Mouse (Mus musculus): ENCODE data around the gene Vrtn. TPM values are rescaled to one million over a fixed set of nuclear protein-coding genes. Genes with fewer than 3 reads are reported as not detected.

The Vrtn gene
- not detected in 2 replicates for polyA plus RNA-seq (2012; rRNA removed)

DNA sequence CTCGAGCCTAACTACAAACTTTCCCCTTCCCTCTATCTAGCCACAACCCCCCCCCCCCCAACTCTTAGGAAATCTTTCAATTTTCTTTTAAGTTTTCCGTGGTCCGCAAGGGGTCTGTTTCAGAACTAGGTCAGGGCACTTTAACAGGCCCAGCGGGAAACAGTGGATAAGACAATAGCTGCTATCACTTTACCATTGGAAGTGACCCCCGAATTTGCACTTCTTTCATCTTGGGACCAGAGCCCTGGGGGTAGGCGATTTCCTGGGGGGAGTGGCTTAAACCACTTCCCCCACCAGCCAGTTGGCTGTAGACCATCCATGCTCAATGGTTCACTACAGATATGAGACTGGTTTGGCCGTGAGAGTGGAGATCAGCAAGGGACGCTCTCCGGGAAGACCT lies at the start of gene Vrtn:
Gene Vrtn (plus strand): TSS at position 366 of the 400 bp plus-strand sequence.
- no peak for DNase-seq (ENCODE audit: low read depth, low spot score)
- WGBS: 19% methylated on average over 9 of the region's 9 CpGs

DNA sequence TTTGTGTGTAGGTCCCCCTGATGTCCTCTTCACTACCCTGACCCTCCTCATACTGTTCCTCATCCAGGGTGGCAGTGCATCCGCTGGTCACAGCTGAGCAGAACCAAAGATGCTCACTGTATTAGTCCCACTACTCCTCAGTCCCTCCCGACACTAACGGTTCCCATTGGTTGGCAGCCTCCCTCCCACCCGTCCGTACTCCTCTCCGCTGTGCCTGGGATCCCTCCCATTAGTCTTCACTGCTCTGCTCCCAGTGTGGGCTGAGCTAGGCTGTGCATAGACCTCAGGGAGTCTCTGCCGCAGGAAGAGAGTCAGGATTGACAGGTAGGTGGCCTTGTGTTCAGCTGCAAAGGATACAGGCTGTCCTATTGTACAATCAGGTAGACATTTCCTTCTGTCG lies 42.5 kb upstream of the Vrtn start:
- DNase-seq (ENCODE audit: low read depth, low spot score): no peak
- 21% methylated on average over 8 of the region's 8 CpGs for WGBS

DNA sequence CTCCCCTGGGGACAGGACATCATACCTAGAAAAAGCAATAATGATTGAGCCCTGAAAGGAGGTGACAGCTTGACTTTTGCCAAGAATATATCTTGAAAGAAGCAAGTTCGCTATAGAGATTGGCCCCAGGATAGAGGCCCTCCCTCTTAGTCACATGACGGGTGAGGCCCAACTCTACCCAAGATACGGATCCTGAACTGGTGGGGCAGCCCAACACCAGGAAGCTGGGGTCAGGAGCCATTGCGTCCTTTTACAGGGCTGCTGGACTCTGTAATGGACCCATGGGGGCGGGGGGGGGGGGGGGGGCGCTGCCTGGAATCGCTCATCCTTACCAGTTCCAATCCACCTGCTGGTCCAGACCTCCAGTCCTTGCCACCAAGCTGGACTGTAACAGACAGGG lies 36.8 kb upstream of the Vrtn start:
- 90% methylated on average over 7 of the region's 7 CpGs for WGBS
- DNase-seq (ENCODE audit: low read depth, low spot score): no peak

DNA sequence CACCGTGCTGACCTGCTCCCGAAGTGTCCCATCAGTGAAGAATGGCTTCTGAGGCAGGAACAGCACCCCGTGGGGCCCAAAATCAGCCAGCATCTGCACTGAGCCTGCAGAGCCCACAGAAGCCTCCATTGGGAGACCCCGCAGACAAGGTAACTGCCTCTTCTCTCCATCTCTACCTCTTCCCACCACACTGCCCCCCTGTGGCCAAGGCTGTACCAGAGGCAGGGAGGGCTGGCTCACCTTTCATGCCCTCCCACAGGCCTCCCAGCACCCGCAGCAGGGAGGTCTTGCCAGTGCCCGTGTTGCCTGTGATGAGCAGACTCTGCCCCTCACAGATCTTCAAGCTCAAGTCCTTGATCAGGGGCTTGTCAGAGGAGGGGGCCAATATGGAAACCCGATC lies 35.0 kb upstream of the Vrtn start:
- DNase-seq (ENCODE audit: low read depth, low spot score): no peak
- 82% methylated on average over 7 of the region's 7 CpGs for WGBS

DNA sequence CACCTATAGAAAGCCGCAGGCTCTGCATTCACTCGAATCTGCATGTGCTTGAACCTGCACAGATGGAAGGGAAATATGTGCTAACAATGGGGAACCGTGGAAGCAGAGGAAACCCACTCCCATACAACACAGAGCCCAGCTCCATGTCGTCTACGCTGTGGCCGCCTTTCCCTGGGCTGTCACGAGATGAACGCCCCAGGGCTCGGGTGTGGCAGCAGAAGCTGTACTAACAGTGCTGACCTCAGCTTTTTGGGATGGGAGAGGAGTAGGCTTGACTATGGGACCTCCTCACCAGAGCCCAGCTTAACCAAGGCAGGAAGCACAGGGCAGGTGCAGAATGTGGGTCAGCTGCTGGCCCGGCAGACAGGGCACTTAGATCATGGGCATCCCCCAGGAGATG lies 29.1 kb upstream of the Vrtn start:
- WGBS: 88% methylated on average over 10 of the region's 10 CpGs
- no peak for DNase-seq (ENCODE audit: low read depth, low spot score)

DNA sequence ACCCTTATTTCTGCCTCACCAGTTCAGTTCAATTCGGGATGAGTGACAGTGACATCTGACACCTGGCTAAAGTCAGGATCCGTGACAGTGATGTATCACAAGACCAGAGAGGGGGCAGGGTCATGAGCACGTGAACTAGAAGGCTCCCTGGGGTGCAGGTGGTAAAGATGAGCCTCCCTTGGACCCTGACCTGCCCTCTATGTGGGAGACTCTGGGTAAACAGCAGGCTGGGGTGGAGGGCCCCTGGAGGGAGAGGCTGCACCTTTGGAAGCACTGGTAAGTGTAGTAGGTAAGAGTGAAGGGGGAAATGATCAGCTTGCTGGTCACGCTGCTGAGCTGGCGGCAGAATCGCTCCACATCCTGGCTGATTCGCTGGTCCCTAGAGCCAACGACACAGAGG lies 28.3 kb upstream of the Vrtn start:
- 62% methylated on average over 8 of the region's 8 CpGs for WGBS
- DNase-seq (ENCODE audit: low read depth, low spot score): no peak

DNA sequence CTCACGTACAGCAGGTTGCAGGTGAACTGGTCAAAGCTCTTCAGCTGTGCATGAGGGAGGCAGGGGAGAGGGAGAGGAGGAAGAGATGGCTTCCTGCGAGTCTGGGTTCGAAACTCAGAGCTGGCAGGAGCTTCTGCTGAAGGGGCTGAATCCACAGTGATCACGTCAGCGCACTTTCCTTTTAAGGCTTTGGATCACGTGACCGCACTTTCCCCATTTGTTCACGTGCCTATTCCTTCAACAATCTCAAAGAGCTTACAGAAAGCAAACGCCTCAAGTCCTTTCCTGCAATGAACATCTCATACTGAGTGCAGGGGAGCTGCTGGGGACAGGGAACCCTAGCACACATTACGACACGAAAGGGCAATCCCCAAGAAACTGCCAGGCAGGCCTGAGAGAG lies 26.8 kb upstream of the Vrtn start:
- DNase-seq (ENCODE audit: low read depth, low spot score): no peak

DNA sequence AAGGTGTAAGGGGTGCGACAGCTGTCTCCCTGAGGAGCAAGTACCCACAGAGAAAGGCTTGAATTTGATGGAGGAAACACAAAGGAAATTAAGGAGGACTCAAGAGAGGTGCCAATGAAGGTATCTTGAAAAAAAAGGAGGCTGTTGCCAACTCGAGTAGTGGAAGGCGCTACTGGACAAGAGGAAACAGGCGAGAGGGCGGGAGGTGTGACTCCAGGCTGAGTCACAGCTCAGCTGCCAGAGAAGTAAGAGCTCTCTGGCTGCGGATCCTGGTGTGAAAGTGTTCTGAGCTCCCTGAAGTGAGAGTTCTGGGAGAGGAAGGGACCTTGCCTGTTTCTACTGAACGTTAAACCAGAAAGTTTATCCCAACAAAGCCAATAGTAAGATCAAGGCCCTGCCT lies 26.3 kb upstream of the Vrtn start:
- 59% methylated on average over 7 of the region's 7 CpGs for WGBS
- no peak for DNase-seq (ENCODE audit: low read depth, low spot score)

More for the DNA sequence above, 26.8 kb upstream of the Vrtn start:
- WGBS: 93% methylated on average over 11 of the region's 11 CpGs

DNA sequence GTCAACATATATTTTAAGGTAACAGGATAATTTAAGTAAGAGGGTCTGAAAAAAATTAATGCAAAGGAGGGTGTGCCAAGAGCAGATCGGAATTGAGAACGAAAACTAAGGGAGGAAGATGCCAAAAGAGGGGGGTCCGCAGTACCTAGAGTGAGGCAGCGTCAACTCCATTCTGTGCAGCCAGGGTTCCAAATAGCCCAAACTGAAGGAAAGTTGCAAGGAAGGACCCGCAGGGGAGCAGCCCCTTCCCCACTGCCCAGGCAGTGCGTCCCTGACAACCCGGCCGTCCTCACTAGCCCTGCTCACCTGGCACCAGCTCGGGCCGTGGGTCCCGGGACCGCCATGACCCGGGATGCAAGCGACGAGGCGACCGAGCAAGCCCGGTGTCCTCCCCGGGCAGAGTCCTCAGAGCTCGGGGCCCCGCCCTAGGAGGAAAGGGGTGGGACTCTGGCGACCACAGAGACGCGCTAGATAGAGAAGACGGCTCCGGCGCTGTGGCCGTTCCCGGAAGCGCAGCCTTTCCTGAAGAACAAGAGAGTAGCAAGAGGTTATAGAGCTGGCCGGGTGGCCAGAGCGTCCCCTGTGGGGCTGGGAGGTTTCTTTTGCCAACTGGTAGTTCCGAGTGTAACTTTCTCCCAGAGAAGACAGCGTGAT lies 23.7 kb upstream of the Vrtn start, which contains the start of gene Abcd4:
Gene Abcd4 (minus strand): TSS at position 437 of the 654 bp plus-strand sequence.
- DNase-seq (ENCODE audit: low read depth, low spot score): peak; percentile 76
- WGBS: under 1% methylated on average over 34 of the region's 34 CpGs

DNA sequence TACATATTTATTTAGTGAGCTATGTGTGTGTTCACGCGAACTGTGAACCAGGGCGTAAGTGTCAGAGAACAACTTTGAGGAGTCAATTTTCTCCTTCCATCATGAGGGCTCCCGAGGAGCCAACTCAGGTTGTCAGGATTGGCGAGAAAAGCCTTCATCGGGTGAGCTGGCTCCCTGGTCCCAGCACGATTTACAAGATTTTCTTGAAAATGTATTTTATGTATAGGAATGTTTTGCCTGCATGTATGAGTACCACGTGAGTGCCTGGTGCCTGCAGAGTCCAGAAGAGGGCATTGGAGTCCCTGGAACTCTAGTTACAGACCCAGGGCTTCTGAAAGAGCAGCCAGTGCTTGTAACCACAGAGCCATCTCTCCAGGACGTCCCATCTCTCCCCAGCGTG lies 23.2 kb upstream of the Vrtn start:
- WGBS: 2% methylated on average over 10 of the region's 10 CpGs

DNA sequence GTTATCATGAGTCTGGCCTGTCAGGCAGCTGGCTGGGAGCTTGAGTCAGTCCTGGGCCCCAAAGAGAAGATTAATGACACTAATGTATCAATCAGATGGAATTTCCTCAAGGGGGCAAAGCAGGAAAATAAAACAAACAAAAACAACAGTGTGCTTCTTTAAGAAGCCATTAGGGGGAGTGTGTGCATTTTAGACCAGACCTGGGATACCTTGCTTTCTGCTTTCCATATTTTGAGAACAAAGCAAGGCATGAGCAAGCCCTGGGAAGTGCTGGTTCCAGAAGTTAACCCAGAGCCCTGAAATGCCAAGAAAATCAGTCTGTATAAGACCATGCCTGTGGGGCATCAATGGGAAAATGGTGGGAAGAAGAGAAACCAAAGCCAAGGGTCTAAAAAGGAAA lies 19.8 kb upstream of the Vrtn start:
- no peak for DNase-seq (ENCODE audit: low read depth, low spot score)

More for the DNA sequence above, 23.2 kb upstream of the Vrtn start:
- DNase-seq (ENCODE audit: low read depth, low spot score): no peak

DNA sequence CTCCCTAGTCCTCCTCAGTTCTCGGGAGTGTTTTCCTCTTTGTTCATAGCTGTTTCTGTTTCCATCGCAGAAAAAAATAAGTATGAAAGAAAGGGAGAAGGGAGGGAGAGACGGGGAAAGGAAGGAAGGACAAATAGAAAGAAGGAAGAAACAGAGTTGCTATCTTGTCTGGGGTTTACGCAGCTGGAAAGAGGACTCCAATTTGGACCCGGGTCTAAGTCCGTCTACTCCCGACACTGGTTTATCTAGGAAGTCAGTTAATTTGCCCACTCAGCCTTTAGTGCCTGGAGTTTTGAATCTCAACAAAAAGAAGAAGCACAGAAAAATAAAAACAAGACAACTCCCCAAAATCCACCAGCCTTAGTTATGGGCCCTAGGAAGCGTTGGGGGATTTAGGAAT lies 16.2 kb upstream of the Vrtn start:
- WGBS: 20% methylated on average over 8 of the region's 8 CpGs
- no peak for DNase-seq (ENCODE audit: low read depth, low spot score)

DNA sequence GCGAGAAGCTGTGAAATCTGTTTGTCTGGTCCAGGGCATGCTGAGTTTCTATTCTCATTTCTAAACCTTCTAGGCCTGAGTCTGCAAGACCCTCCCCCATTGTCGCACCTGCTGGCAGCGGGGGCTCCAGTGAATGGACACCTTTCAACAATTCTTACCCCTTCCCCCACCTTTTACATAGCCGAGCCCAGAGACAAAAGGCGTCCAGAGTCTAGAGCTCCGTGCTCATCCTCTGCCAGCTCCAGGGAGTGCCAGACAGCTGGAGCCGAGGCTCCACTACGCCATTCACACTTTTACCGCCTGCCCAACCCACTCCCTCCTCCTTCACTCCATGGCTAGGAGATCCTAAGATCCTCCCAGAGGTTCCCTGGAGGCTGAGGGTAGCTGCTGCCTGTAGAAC lies 15.7 kb upstream of the Vrtn start:
- DNase-seq (ENCODE audit: low read depth, low spot score): no peak
- 11% methylated on average over 9 of the region's 9 CpGs for WGBS

DNA sequence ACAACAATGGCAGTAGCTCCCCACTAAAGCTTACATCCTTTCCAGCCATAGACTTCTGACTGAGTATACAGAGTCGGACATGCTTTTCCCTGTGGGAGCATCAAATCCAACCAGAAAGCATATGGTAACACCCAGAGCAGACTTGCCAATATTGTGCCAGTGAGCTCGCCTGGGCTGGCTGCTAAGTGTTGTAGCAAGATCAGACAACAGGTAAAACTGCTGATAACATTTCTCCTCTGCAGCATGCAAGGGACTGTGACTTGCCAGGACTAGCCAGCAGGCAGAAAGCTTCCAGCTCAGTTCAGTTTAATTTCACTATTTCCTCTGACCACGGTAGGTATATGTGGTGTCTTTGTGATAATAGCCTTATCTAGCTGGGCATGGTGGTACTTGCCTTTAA lies 9.0 kb upstream of the Vrtn start:
- WGBS: 65% methylated on average over 3 of the region's 3 CpGs
- DNase-seq (ENCODE audit: low read depth, low spot score): no peak

DNA sequence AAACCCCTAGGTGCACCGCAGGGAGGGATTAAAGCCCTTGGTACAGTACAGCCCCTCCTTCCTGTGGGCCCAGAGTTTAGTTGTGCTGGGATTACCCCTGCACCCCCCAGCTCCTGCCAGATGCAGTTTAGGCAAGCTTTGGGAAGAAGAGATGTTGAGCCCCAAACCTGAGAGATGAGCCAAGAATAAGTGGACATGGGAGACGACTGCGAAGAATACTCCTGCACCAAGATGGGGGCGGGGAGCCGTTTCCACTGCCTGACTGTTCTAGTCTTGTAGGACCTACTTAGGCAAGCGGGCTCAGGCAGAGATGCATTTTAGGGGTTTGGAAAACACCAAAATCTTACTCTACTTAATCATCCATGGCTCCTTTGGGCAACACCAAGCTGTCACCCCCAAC lies 566 bp upstream of the Vrtn start:
- DNase-seq (ENCODE audit: low read depth, low spot score): no peak

DNA sequence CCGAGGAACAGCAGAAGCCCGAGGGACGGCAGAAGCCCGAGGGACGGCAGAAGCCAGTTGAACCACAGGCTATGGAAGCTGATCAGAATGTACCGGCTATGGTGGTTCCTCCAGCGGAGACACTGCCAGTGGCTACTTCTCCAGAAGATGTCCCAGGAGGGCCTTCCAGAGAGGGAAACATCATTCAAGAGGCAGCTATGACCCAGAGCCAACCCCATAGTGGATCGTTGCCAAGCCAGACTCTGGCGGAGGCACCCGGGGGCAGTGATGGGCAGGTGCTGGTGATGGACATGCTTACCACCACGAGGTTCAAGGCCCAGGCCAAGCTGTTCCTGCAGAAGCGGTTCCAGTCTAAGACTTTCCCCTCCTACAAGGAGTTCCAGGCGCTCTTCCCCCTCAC lies 9.4 kb downstream of the Vrtn start:
- DNase-seq (ENCODE audit: low read depth, low spot score): no peak

More for the DNA sequence above, 566 bp upstream of the Vrtn start:
- WGBS: 25% methylated on average over 6 of the region's 6 CpGs

DNA sequence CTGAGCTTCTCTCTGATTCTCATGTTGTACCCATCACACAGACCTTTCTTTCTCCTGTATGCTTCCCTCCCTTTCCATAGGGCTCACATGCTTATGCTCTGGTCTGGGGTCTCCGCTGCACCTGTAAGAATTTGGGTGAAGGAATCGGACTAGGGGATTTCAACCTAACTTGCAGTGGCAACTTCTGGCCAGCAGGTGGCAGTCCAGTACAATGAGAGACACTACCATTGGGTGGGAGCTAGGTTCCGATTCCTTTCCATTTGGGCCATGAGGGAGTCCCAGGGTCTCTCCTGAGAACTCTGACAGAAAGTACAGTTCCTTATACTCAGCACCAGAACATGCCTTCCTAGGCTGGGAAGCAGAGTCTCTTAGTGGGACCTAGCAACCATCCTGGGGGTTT lies 13.1 kb downstream of the Vrtn start:
- 15% methylated on average over 3 of the region's 3 CpGs for WGBS
- DNase-seq (ENCODE audit: low read depth, low spot score): peak; percentile 19

More for the DNA sequence above, 9.4 kb downstream of the Vrtn start:
- 84% methylated on average over 13 of the region's 13 CpGs for WGBS

DNA sequence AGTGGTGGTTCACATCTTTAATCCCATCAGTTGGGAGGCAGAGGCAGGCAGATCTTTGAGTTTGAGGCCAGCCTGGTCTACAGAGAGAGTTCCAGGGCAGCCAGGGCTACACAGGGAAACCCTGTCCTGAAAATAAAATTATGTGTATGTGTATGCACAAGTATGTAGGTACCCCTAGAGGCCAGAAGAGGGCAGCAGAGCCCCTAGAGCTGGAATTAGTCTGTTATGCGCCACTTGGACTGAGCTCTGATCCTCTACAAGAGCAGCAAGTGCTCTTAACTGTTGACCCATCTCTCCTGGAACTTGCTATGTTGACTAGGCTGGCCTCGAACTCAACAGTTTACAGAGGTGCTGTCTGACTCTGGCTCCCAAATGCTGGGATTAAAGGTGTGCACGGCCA lies 29.7 kb downstream of the Vrtn start:
- WGBS: 90% methylated on average over 3 of the region's 3 CpGs
- no peak for DNase-seq (ENCODE audit: low read depth, low spot score)

DNA sequence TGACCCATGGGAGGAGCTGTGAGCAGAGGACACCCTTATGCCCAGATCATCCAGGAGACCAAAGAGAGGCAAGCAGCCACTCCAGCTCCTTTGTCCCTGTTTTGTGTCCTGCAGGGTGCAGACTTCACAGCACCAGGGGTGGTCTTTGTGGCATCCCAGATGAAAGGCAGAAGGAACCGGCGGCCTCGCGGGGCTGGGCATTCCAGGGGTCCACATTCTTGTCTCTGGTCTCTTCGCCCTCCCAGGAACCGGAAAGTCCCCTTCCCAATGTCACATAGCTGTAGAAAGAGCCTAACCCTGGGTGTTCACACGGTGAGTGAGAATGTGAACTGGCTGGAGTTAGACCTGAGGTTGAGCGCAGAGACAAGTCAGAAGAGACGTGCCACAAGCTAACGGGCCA lies 30.8 kb downstream of the Vrtn start:
- no peak for DNase-seq (ENCODE audit: low read depth, low spot score)
- WGBS: 25% methylated on average over 10 of the region's 10 CpGs

DNA sequence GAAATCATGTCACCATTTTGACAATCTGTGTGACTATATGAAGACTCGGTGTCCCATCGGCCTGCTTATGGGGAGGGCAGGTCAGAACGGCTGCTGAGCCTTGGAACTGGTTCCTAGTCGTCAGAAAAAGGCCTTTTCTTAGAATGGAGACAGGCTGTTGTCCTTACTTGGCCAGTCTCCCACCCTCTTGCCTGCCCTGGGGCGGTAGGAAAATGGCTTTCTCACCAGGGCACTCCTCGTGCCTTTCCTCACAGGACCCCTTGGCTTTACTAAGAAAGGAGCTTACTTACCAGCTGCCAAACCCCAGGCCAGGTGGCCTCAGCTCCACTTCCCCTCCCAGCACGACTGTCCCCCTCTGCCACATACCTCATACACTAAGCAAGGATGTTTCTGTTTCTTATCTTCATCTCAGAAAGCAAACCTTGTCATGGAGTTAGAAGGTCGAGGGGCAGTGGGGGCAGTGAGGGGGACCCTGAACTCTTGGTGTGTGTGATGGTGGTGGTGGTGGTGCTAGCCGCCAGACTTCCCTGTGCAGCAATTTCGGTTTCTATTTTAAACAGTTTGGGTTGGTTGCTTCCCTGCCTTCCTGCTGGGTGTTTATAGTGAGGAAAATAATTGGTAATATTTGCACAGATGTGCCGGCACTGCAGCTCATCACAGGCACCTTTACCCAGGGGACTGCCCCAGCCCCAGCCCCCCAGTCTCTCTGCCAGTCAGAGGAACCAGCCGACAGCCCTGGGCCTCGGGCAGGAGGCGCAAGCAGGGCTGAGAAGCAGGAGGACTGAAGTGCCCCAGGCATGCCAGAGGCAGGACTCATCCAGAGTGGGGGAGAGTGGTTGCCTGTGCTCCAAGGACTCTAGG lies 34.1 kb downstream of the Vrtn start:
- 40% methylated on average over 14 of the region's 14 CpGs for WGBS
- no peak for DNase-seq (ENCODE audit: low read depth, low spot score)

DNA sequence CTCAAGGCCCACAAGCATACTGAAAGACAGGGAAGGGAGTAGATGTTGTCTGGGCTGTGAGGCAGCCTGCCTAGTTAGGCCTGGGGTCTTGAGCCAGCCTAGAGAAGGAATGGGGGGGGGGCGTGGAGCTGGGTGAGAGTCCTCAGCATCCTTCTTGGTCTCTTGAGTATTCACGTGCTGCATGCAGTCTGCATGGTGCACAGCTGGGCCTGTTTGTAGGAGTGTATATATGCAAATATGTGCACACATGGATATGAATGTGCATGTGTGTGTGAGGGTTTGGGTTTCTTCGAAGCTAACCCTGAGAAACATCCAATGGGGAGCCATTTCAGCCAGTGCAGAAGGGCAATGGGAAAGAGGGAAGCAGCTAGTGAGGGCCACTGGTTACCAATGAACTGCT lies 35.2 kb downstream of the Vrtn start:
- 73% methylated on average over 3 of the region's 3 CpGs for WGBS

More for the DNA sequence above, 35.2 kb downstream of the Vrtn start:
- no peak for DNase-seq (ENCODE audit: low read depth, low spot score)

All from large intestine, adult 2 months (tissue).